8 mouse cellular contexts compared by ENCODE assay signal in the genomic region with DNA sequence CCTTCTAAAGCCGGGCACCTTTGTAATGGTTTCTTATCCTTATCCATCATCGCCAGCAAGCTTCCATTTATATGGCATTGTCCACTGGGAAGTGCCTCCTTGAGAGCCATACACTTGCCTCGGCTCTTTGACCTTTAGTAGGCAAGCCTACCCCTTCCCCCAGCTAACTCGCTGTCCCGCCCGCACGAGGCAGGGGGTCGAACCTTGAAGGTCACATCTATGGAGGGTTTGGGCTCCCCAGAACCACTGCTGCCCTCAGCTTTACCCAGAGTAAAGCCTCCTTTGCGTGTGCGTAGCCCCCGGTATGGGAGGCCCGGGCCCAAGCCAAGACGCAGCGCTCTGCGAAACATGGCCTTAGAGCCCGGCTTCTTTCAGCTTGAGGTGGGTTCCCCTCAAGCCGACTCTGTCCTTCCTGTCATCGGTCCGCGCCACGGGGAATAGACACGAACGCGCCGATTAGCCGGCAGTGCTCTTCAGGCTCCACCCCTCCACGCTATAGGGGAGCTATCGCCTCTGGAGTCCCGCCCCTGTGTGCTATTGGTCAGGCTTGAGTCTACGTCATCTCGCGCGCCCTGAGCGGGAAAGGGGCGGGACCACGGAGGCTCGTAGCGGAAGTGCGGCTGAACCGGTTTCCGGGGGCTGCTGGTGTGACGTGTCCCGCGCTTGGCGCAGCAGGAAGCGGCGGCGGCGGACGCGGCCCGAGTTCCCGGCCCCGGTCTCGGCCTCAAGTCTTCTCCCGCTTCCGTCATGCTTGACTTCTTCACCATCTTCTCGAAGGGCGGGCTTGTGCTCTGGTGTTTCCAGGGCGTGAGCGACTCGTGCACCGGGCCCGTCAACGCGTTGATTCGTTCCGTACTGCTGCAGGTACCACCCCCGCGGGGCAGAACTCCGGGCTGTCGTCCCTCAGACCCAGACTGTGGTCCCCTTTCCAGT. TPM values are rescaled to one million over a fixed set of nuclear protein-coding genes. Genes with fewer than 3 reads are reported as not detected.
A peak's percentile ranks its signal among the peaks of the same experiment; 100 is the strongest.
DNase-seq lines count a peak whose midpoint lies in the region; ATAC-seq lines count a peak whose summit lies in the region.

Gene Foxred1, minus strand, starts transcription at position 514 of the 933 bp plus-strand sequence.

- H3K4me1 ChIP-seq in hindbrain, embryonic 14.5 days (replicated peaks; ENCODE audit: control insufficient read depth, insufficient read depth, low read length) = peaks cover 18% of the 10 kb centered on the region

- H3K36me3 ChIP-seq in hindbrain, embryonic 14.5 days (replicated peaks; ENCODE audit: control insufficient read depth, insufficient read depth) = peaks cover 60% of the 10 kb centered on the region

- peak; percentile 99 for DNase-seq in R1 (ENCODE audit: low read depth, low spot score)
- DNase-seq in cerebellum, postnatal 25 days = peak; percentile 98 to 99
- DNase-seq in frontal cortex, postnatal 25 days (ENCODE audit: low spot score in 2 of 2) = peak; percentile 97 to 98
- DNase-seq in hindbrain, embryonic 14.5 days (ENCODE audit: low spot score) = peak; percentile 99
- DNase-seq in layer of hippocampus, postnatal 36 days = peak; percentile 99
- peak; percentile 100 for DNase-seq in lung, postnatal 36 days
- DNase-seq in retina, postnatal 1 day = peak; percentile 100
- DNase-seq in urinary bladder, adult 18-20 months (ENCODE audit: low spot score in 2 of 2) = peak; percentile 93 to 99

- H3K4me3 ChIP-seq in hindbrain, embryonic 14.5 days (replicated peaks; ENCODE audit: low read length) = peak within 1 kb of the TSS; percentile 80

- peak within 1 kb of the TSS; percentile 81 for H3K9ac ChIP-seq in hindbrain, embryonic 14.5 days

- under 1% methylated on average over 72 of the region's 72 CpGs for WGBS in hindbrain, embryonic 14.5 days

- no peaks in the 10 kb centered on the region for H3K27me3 ChIP-seq in hindbrain, embryonic 14.5 days (ENCODE audit: control insufficient read depth, insufficient read depth, low read length)

- no peaks in the 10 kb centered on the region for H3K9me3 ChIP-seq in hindbrain, embryonic 14.5 days (ENCODE audit: control insufficient read depth, low read length)

- H3K27ac ChIP-seq in hindbrain, embryonic 14.5 days = peak within 1 kb of the TSS; percentile 93

- peak; percentile 100 for ATAC-seq in hindbrain, embryonic 14.5 days (ENCODE audit: low FRiP score)

- peak within 1 kb of the TSS; percentile 97 for H3K4me2 ChIP-seq in hindbrain, embryonic 14.5 days (replicated peaks)

RNA-seq across cellular contexts. Expression of gene Foxred1, which starts in this region (rescaled TPM):
- 36.2 and 40.4 TPM in 2 replicates for polyA plus RNA-seq in hindbrain, embryonic 14.5 days (2014; fragmentation: Nextera tagmentation; extraction: Ambion mirVana)
- 10 to 100 TPM; 35.6 to 39.1 TPM for total RNA-seq in layer of hippocampus, postnatal 36 days (2021)

Comparison
In these comparisons a context has a peak if more than half of its experiments do, and no peak if none do; other contexts are left out.
1. Peak in every context shown above with its lines: DNase-seq, ATAC-seq, H3K4me3 ChIP-seq and H3K27ac ChIP-seq.